Mouse (Mus musculus) B cell, adult 2 months (primary cell): ENCODE results near the gene Hadhb.
"Not testable (repeated sequence)": the region's sequence is repeated elsewhere in the genome, so short reads cannot be mapped to it uniquely, and the experiment has no call there.

ENCODE experiments used
- DNase-seq, 2 experiments: peaks; one replicate each; pipeline ENCODE4 v3.0.0; 2022

Gene Hadhb

DNA sequence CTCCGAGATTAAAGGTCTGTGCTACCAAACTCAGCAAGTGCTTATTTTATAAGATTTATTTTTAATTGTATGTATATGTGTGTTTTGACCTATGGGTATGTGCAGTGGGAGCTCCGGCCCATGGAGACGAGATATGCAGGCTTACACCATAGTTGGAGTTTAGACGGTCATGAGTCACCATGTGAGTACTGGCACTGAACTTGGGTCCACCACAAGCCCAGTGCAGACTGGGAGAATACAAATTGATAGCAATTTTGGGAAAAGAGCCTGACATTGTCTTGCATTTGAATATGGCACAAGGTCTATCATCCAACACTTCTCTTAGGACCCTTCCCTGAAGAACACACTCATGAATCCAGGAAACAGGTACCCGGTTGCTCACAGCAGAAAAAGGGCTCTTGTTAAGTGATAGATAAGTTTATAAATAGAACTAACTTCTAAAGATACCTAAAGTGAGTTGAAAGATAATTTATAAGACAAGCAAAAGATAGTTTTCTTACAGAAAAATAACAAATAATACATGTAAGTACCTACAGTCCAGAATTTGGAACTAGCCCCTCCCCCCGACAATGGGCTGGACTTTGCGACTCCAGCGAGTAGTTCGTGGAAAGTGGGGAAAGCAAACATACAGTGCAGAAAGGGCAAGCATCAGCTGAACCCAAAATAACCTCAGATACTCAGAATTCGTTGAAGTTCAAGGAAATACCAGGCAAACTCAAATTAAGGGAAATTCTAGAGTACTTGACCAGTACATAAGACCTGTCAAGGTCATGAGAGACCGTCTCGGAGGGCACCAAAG lies 32.8 kb downstream of the Hadhb start:
- DNase-seq = no peak

DNA sequence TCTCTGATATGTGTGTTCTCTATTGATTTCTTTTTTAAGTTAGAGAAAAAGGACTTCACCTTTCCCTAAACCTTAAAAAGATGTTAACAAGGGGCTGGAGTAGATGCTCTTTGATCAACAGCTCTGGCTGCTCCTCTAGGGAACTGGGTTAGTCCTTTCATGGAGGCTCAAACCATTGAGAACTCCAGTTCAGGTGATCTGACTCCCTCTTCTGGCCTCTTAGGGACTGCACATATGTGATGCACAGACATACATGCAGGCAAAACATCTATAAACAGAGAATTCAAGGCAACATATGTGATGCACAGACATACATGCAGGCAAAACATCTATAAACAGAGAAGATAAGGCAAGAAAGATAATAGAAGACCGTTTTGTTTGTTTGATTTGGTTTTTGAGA lies 37.4 kb downstream of the Hadhb start:
- no peak for DNase-seq

DNA sequence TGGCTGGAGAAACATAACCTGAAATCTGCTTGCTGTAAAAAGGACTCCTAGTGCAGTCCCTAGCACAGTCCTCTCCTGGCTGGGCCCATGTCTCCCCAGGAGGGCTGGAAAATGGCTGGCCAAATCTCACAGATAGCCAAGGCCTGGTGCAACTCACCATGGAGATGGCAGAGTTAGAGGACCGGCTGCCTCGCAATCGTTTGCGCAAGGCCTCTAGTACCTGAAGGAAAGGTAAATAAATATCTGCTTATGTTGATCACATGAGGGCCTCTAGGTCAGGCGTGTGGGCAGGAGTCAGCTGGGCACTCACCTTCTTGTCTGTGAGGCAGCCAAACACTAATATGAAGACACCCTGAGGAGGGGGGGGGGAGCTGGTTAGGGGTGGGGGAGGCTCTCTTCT lies 40.3 kb downstream of the Hadhb start:
- no peak for DNase-seq

DNA sequence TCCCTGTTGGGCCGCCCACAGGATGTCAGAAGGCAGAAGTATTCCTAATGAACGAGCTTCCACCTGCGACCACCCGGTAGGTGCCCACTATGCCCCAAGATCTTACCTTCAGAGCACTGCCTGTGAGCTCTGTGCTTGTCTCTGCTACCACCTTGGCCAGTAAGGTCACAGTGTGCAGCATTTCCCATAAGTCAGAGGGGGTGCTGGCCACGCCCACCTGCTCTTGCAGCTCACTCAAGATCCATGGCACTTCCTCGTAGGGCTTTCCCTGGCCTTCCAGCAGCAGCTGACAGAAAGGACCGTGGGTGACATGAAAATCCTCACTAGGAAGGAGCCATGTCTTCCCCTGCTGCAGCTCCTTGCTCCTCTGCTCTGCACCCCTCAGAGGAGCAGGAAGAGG lies 43.2 kb downstream of the Hadhb start:
- no peak for DNase-seq

DNA sequence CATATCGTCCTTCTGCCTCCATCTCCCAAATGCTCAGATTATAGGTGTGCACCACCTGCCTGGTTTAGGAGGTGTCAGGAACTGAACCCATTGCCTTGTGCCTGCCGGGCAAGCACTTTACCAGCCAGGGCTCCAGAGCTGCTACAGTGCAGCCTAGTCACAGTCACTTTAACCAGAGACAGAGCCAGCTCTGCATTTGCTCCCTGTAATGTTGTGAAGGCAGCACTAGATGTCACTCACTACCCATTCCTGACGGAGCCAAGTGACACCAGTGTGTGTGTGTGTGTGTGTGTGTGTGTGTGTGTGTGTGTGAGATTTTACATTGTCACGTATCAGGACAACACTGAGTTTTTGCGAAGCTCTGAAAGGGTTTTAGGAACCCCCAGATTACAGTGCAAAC lies 46.5 kb downstream of the Hadhb start:
- DNase-seq = no peak

DNA sequence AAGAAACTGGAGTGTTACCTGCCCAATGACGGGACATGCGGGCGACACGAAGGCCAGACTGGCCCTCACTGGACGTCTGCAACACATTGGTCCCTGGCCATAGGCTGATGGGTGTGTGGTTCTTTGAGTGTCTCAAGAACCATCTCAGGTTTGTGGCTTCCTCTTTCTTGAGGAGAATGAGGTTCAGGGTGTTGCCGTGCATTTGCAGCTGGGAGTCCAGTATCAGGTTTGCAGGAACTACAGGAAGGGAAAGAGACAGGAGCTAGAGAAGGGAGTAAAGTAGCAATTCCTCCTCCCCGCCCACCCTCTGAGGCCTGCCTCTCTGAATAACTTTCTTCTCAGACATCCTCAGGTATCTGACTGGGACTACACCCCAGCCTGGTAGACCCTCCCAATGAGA lies 47.2 kb downstream of the Hadhb start:
- DNase-seq = no peak

DNA sequence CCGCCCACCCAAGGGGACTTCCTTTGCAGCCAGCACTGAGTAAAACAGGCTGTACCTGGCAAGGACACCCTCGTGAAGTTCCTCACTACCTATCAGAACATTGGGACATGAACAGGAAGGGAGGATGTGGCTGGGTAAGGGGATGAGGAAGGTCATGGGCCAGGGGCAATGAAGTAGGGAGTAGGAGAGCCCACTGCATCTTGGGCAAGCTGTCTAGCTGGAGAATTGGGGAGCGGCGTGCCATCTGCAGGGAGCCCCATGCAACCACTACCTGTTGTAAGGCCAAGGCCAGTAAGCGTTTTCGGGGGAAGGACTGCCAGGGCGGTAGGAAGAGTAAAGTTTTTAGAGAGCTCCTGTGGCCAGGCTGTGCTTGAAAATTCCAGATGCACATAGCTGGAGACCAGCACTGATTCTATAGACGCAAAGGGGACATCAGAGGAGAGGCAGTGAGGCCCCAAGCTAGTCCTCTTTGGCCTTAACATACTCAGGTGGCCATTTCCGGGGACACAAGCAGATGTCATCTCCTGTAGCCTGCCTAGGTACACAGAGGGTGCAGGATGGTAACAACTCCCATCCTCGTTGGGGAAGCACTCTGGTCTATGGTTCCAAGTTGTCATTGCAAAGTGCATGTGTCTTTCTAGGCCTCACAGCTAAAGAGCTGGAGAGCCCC lies 48.3 kb downstream of the Hadhb start:
- no peak for DNase-seq

DNA sequence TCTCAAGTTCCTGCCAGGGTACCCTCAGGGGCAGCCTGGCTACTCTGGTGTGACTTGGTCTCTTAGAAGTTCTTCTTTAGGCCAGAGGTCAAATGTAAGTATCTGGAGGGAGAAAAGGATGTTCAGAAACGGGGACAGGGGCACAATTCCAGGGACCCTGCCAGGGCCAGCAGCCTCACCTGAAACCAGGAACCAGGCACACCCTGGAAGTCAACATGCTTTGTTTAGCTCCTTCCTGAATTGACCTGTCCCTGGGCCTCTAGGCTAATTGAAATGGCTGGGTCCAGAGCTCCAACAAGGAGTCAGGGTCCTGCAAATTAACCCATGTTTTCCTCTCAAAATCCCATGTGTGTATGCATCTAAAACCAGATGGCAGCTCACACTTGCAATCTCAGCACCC lies 49.4 kb downstream of the Hadhb start:
- no peak for DNase-seq

DNA sequence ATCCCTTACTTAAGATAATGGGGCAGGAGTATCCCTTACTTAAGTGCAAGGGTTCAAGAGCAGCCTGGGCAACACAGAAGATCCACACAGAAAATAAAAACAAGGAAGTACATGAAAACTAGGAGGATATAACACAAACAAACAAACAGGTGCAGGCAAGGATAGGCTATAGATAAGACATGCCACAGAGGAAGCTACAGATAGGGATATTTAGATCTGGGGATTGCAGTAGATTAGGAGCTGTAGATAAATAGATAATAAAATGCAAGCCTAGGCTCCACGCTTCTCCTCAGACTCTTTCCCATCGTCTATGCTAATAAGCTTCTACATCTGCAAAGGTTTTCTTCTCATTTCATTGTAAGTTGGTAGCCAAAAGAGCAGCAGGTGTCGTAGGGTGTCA lies 50.0 kb downstream of the Hadhb start:
- no peak for DNase-seq

DNA sequence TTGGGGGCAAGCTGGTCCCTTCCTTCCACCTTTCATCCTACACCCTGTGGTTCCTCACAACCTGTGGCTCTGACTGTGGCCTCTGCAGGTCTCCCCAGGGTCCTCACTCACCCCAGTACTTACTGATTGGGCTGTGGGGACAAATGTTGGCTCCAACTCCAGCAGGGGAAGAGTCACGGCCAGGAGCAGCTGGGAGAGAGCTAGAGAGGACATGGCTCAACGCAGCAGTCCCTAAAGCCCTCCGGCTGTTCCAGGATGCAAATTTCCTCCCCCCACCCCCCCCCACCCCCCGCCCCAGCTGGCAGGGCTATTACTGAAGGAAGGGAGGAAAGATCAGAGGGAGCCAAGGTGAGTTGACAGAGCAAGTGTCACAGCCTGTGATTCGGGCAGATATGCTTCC lies 50.4 kb downstream of the Hadhb start, which contains the start of gene Adgrf3:
TSS of gene Adgrf3 (minus strand) at position 230 of the 400 bp plus-strand sequence.
- DNase-seq = no peak

DNA sequence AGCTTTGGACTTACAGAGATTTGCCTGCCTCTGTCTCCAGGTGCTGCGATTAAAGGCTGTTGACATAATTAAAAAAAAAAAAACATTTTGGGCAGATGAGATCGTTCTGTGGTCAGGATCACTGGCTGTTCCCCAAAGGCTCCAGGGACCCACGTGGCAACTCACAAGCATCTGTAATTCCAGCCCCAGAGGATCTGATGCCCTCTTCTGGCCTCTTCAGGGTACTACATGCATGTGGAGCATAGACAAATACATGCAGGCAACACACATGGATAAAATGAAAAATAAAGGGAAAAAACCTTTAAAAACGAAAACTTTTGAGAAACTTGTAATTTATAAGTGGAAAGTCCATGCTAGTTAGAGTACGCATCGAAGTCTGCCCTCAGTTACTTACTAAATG lies 52.2 kb downstream of the Hadhb start:
- peak; percentile 48 to 52 for DNase-seq

DNA sequence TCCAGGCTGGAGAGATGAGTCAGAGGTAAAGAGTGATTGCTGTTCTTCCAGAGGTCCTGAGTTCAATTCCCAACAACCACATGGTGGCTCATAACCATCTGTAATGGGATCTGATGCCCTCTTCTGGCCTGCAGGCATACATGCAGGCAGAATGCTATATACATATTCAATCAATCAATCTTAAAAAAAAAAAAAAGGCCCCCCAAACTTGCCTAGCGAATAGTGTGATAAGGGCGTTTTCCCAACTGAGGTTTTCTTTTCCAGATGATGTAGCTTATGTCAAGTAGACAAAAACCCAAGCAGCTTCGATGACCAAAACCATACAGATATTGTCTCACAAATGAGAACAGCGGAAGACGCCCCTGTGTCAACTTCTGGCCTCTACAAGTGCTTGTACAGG lies 55.7 kb downstream of the Hadhb start:
- DNase-seq = not testable (repeated sequence)

DNA sequence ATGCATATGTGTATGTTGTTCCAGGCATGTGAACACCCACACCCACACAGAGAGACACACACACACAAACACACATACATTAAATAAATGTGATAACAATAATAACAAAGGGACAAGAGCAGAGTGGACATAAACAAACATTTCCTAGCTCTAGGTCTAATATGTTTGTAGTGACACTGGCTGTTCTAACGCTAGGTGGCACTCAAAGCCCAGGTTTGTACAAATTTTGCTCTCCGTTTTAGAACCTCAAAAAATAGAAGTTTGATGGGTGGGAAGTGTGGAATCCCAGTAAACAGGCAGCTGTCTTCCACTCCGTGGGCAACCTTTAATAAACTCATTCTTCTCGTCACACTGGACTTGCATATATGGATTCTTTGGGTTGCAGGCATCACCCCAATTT lies 59.8 kb downstream of the Hadhb start:
- DNase-seq = peak; percentile 66 to 69

DNA sequence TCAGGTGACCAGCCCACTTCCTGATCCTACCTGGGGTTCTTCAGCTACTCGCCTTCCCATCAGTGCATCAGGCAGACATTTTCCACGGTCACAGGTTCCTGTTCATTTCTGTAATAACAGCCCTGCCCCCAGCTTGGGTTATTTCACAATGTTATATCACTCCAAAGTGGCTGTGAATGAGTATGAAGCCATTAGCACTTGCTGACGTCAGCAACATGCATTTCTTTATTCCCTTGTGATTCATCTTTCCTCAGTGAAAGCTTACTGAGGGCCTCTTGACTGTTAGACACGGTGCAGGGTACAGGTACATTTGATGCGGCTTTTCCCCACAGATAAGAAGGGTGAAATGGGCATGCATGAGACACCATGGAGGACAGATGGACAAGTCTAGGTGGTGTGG lies 60.9 kb downstream of the Hadhb start:
- DNase-seq = no peak

DNA sequence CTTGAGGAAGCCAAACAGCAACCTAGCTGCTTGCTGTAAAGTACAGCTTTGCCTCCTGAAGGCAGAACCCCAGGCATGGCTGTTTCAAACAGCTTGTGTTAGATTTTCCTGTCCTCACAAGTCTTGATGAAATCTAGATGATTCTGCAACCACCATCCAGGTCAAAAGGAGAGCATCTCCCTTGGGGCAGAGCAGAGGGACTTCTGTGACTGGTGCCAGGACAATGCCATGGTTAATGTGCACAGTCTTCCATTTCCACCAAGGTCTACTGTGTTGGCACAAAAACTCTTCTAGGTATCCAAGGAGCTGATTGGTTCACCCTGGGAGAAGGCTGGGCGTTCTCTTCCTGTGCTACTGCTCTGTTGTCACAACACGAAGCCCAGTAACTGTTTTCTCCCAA lies 64.7 kb downstream of the Hadhb start:
- DNase-seq = no peak

DNA sequence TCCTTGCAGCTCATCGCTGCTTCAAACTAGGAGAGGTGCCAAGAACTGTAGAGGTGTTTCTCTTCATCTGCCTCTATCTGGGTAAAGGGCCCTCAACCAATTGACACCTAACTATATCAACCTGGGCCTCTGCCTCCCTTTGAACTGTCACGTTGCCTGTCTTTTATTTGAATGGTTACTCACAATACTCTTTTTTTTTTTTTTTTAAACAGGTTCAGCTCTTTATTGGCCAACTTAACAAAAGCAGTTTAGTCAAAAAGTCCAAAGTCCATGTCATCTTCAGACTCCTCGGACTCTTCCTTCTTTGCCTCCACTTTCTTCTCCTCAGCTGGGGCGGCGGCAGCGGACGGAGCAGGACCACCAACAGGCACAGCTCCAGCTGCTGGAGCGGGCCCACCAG lies 65.6 kb downstream of the Hadhb start:
- no peak for DNase-seq

DNA sequence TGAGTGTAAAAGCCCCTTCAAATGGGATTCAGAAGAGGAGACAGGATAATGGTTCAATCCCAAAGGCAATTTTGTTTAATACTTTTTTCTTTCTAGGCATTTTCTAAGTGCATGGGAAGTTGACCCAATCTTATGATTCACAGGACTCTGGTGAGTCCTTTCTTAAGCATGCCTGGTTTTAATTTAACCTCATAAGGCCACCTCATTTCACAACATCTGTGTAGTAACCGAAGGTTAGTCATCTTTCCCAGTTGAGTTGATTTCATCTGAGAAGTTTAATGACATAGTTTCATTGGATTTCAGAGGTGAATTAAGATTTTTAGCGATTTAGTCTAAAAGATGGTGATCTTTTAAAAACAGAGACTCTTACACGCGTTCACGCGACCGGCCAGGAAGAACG lies 67.6 kb downstream of the Hadhb start:
- no peak for DNase-seq

DNA sequence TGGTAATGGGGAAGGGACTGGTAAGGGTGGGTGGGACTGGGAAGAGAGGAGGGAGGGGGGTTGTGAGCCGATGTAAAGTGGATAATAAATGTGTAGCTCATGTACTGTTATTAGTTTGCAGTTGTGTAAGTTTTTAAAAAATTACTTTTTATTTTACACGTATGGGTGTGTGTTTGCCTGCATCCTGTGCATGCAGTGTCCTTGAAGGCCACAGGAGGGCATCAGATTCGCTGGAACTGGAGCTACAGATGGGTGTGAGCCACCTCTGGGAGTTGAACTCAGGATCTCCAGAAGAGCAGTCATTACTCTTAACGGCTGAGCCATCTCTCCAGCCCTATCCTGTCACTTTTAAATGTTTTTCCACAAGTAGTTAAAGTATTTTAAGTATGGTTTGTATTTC lies 75.9 kb downstream of the Hadhb start:
- peak; percentile 52 to 56 for DNase-seq

DNA sequence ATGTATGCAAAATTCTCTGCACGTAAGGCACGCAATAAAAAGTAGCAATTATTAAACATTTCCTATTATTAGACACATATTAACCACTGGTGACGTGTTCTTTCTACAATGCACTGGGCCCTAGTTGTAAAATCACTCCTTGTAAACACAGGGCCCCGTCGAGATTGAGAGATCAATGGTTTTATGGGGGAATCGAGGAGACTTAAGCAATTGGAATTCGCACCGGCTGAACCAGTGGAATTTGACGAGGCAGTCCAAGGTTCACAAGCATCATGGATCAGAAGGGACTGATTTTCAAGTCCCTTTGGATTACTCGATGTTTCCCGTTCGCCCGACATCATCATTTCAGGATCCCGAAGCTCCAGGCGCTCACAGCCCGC lies 76.8 kb downstream of the Hadhb start:
- DNase-seq = no peak

DNA sequence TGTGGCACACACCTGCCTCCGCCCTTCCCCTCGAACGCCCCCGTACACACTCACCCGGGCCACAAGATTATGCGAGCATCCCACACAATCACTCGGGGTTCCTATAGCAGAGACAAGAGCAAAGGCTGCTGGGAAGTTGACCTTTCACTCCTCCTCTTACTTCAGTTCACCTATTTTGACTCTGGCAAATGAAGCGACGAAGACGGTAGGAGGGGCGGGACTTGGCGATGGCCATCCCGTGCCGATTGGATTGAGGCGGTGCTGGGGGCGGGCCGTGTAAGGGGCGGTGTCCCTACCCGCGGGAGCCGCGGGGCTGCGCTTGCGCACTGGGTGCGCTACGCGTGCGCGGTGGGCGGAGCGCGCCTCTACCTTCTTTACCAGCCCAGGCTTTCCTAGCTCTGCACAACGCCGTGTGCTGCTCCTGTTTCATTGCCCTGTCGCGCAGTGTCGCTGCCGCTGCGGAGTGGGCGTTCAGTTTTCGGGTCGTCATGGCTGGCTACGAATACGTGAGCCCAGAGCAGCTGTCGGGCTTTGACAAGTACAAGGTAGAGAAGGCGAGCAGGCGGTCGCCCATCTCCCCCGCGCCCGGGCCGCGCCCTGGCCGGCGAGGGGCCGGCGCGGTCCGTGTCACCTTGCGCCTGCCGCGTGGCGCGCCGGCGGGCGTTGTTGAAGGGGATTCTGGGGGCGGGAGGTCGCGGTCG lies 77.4 kb downstream of the Hadhb start, which contains the start of gene Selenoi:
TSS of gene Selenoi (plus strand) at position 311 of the 701 bp plus-strand sequence.
- peak; percentile 99 to 100 for DNase-seq

DNA sequence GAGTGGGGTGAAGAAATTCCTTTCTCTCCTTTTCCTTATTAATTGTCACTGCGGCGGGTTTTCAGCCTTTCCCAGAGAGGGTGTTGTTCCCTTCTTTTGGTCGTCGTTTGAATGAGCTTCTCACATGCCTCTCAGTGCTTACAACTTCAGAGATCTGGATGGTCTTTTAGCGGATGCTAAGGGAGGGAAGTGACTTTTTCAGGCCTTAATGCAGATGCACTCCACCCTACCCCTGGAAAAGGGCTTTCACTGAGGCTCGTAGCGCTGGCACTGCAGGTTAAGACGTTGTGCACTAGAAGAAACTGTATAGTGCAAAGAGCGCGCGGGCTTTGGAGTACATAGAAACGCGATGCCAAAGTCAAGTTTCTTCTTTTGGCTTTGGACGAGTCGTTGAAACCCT lies 78.0 kb downstream of the Hadhb start:
- DNase-seq = peak; percentile 21 to 24

DNA sequence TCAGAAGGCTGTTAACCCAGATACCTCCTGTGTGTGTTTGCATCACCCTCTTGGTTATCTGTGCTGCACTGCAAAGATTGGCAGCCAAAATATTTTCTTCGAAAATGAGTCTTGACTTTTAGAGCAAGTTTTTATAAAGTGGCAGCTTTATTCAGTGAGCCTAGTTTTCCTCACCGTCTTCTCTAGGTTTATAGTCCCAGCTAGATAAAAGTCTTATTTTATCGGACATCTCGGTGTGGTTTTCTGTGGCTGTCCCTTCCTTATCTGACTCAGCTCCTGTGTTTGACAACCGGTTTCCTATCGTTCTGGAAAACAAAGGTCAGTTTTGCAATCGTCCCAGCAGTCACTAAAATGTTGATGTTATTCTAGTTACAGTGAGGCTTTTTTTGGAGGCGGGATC lies 78.9 kb downstream of the Hadhb start:
- no peak for DNase-seq
